Mouse (Mus musculus): ENCODE measurements around the gene Pbx1. TPM values are rescaled to one million over a fixed set of nuclear protein-coding genes. Genes with fewer than 3 reads are reported as not detected.

The Pbx1 gene
- total RNA-seq, 1 experiment: 10.0 TPM

GRCm38 (mm10) chr1:168407958-168408357, 24.1 kb downstream of the Pbx1 start:
- H3K9me3 ChIP-seq (ENCODE audit: control insufficient read depth, insufficient read depth, low read depth, low read length): no peaks in the 10 kb centered on the region
- in situ Hi-C loops (cut with MboI; ENCODE audit: low sequenced_read_pairs in 2 of 2, unreplicated experiment in 2 of 2): no loop called here
- no peak overlapping the region for H3K27ac ChIP-seq (ENCODE audit: insufficient read depth, low read depth, low read length, poor library complexity, severe bottlenecking)
- no peak overlapping the region for H3K9ac ChIP-seq (ENCODE audit: insufficient read depth, low read depth, low read length, poor library complexity, severe bottlenecking)
- H3K4me3 ChIP-seq (ENCODE audit: insufficient read depth in 1 of 2, low read depth in 1 of 2, low read length in 2 of 2, poor library complexity in 1 of 2, severe bottlenecking in 1 of 2): no peak overlapping the region
- H3K36me3 ChIP-seq (ENCODE audit: control insufficient read depth, insufficient read depth, low read length, poor library complexity, severe bottlenecking): no peaks in the 10 kb centered on the region; the same call in 1 of the 2 replicates
- no peak for DNase-seq (ENCODE audit: low read depth, low spot score)
- no peak for TF ChIP-seq ZNF384 (IDR thresholded peaks at IDR 0.05; ENCODE audit: low read depth, low read length)
- TF ChIP-seq CHD2 (IDR thresholded peaks at IDR 0.05; ENCODE audit: low read depth, low read length): no peak
- no peak for TF ChIP-seq HCFC1 (IDR thresholded peaks at IDR 0.05; ENCODE audit: borderline replicate concordance, insufficient read depth, low read length)
- no peak for TF ChIP-seq ZC3H11A (IDR thresholded peaks at IDR 0.05; ENCODE audit: borderline replicate concordance, low read depth, low read length)
- TF ChIP-seq MAFK (IDR thresholded peaks at IDR 0.05; ENCODE audit: insufficient read depth, low read depth, low read length): no peak
- H3K4me1 ChIP-seq (ENCODE audit: control insufficient read depth in 2 of 2, insufficient read depth in 2 of 2, low read length in 2 of 2, poor library complexity in 1 of 2): peaks cover 1 to 12% of the 10 kb centered on the region in 2 experiments; a peak in 3 of 4 replicates

- no peaks in the 10 kb centered on the region; the same call in 1 of the 2 replicates for H3K36me3 ChIP-seq (ENCODE audit: control insufficient read depth, insufficient read depth, low read length, poor library complexity, severe bottlenecking)
- H3K9ac ChIP-seq (ENCODE audit: insufficient read depth, low read depth, low read length, poor library complexity, severe bottlenecking): no peak overlapping the region
- no peak for DNase-seq (ENCODE audit: low read depth, low spot score)
- no peaks in the 10 kb centered on the region for H3K9me3 ChIP-seq (ENCODE audit: control insufficient read depth, insufficient read depth, low read depth, low read length)
- in situ Hi-C loops (cut with MboI; ENCODE audit: low sequenced_read_pairs in 2 of 2, unreplicated experiment in 2 of 2): no loop called here
- H3K27ac ChIP-seq (ENCODE audit: insufficient read depth, low read depth, low read length, poor library complexity, severe bottlenecking): no peak overlapping the region
- H3K4me1 ChIP-seq (ENCODE audit: control insufficient read depth in 2 of 2, insufficient read depth in 2 of 2, low read length in 2 of 2, poor library complexity in 1 of 2): peaks cover 6 to 23% of the 10 kb centered on the region in 2 experiments; a peak in 3 of 4 replicates
- no peak overlapping the region for H3K4me3 ChIP-seq (ENCODE audit: insufficient read depth in 1 of 2, low read depth in 1 of 2, low read length in 2 of 2, poor library complexity in 1 of 2, severe bottlenecking in 1 of 2)
- no peak for TF ChIP-seq HCFC1 (IDR thresholded peaks at IDR 0.05; ENCODE audit: borderline replicate concordance, insufficient read depth, low read length)
- no peak for TF ChIP-seq MAFK (IDR thresholded peaks at IDR 0.05; ENCODE audit: insufficient read depth, low read depth, low read length)
- TF ChIP-seq CHD2 (IDR thresholded peaks at IDR 0.05; ENCODE audit: low read depth, low read length): no peak
- no peak for TF ChIP-seq ZC3H11A (IDR thresholded peaks at IDR 0.05; ENCODE audit: borderline replicate concordance, low read depth, low read length)
- no peak; the same call in 1 of the 2 replicates for TF ChIP-seq ZNF384 (IDR thresholded peaks at IDR 0.05; ENCODE audit: low read depth, low read length)
These were observed 25.8 kb downstream of the Pbx1 start for GRCm38 (mm10) chr1:168406291-168406675.

DNA sequence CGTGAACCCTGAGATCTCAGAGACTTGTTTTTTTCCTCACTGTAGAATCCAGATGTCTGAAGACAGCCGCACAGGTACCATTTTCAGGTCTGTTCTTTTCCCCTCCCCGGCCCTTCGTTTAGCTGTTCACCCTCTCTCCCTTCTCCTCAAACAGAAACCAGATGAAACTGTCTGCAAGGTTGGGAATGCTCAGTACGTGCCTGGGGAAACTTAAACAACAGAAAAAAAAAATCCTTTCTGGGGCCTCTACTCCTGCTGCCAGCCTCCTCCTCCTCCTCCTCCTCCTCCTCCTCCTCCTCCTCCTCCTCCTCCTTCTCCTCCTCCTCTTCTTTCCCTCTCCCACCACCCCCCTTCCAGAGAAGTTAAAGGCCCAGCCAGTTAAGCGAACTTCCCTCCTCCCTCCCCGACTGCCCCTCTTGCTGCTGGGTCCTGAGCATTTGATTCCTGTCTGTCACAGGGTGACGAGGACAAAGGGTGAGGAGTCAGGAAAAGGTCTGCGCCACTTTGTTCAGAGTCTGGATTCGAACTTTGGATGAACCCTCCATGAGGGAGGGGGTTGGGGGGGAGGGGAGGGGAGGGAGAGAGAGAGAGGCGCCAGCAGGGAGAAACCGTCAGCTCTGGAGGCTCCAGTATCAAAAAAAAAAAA, 26.3 kb downstream of the Pbx1 start:
- H3K9ac ChIP-seq (ENCODE audit: insufficient read depth, low read depth, low read length, poor library complexity, severe bottlenecking): no peak overlapping the region
- no peak overlapping the region for H3K4me3 ChIP-seq (ENCODE audit: insufficient read depth in 1 of 2, low read depth in 1 of 2, low read length in 2 of 2, poor library complexity in 1 of 2, severe bottlenecking in 1 of 2)
- TF ChIP-seq MAFK (IDR thresholded peaks at IDR 0.05; ENCODE audit: insufficient read depth, low read depth, low read length): no peak
- 0 out of 2 replicates have a peak, but pooled peaks have one; percentile 37 for TF ChIP-seq ZNF384 (IDR thresholded peaks at IDR 0.05; ENCODE audit: low read depth, low read length)
- in situ Hi-C loops (cut with MboI; ENCODE audit: low sequenced_read_pairs in 2 of 2, unreplicated experiment in 2 of 2): no loop called here
- H3K27ac ChIP-seq (ENCODE audit: insufficient read depth, low read depth, low read length, poor library complexity, severe bottlenecking): no peak overlapping the region
- H3K4me1 ChIP-seq (ENCODE audit: control insufficient read depth in 2 of 2, insufficient read depth in 2 of 2, low read length in 2 of 2, poor library complexity in 1 of 2): peaks cover 6 to 23% of the 10 kb centered on the region in 2 experiments; a peak in 3 of 4 replicates
- DNase-seq (ENCODE audit: low read depth, low spot score): no peak
- no peaks in the 10 kb centered on the region; the same call in 1 of the 2 replicates for H3K36me3 ChIP-seq (ENCODE audit: control insufficient read depth, insufficient read depth, low read length, poor library complexity, severe bottlenecking)
- H3K9me3 ChIP-seq (ENCODE audit: control insufficient read depth, insufficient read depth, low read depth, low read length): no peaks in the 10 kb centered on the region

DNA sequence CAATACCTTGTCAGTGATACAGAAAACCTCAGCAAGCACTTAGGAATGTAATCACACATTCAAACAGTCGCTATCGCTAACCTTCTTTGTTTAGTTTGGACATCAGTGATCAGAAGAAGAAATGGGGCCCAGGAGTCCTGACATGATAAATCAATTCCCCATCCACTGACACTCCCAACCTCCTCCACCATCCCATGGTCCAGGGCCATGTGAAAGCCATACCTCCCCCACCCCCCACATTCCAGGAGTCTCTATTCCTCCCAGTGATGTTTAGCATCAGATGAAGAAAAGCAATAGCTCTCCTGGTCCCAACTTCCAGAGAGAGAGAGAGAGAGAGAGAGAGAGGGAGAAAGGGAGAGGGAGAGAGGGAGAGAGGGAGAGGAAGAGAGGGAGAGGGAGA, 28.5 kb downstream of the Pbx1 start:
- Histone ChIP-seq H3K9ac (ENCODE audit: insufficient read depth, low read depth, low read length, poor library complexity, severe bottlenecking) (no peak overlapping the region), H3K27ac (ENCODE audit: insufficient read depth, low read depth, low read length, poor library complexity, severe bottlenecking) (no peak overlapping the region), H3K4me3 (ENCODE audit: insufficient read depth in 1 of 2, low read depth in 1 of 2, low read length in 2 of 2, poor library complexity in 1 of 2, severe bottlenecking in 1 of 2) (no peak overlapping the region), H3K9me3 (ENCODE audit: control insufficient read depth, insufficient read depth, low read depth, low read length) (no peaks in the 10 kb centered on the region), H3K36me3 (ENCODE audit: control insufficient read depth, insufficient read depth, low read length, poor library complexity, severe bottlenecking) (no peaks in the 10 kb centered on the region; the same call in 1 of the 2 replicates), H3K4me1 (ENCODE audit: control insufficient read depth in 2 of 2, insufficient read depth in 2 of 2, low read length in 2 of 2, poor library complexity in 1 of 2) (peaks cover 6 to 23% of the 10 kb centered on the region in 2 experiments; a peak in 3 of 4 replicates)
- in situ Hi-C loops (cut with MboI; ENCODE audit: low sequenced_read_pairs in 2 of 2, unreplicated experiment in 2 of 2): no loop called here
- TF ChIP-seq CHD2 (IDR thresholded peaks at IDR 0.05; ENCODE audit: low read depth, low read length): no peak
- TF ChIP-seq HCFC1 (IDR thresholded peaks at IDR 0.05; ENCODE audit: borderline replicate concordance, insufficient read depth, low read length): no peak
- no peak for TF ChIP-seq ZNF384 (IDR thresholded peaks at IDR 0.05; ENCODE audit: low read depth, low read length)
- TF ChIP-seq ZC3H11A (IDR thresholded peaks at IDR 0.05; ENCODE audit: borderline replicate concordance, low read depth, low read length): no peak
- TF ChIP-seq MAFK (IDR thresholded peaks at IDR 0.05; ENCODE audit: insufficient read depth, low read depth, low read length): no peak
- no peak for DNase-seq (ENCODE audit: low read depth, low spot score)

All from ES-E14 (cell line).